Mouse (Mus musculus) neural tube, embryonic 13.5 days (tissue): Measurements from ENCODE around the gene Smpd1. TPM values are rescaled to one million over a fixed set of nuclear protein-coding genes. Genes with fewer than 3 reads are reported as not detected.

Source experiments
- ATAC-seq: fragments of 200-750 bp; cut with Nextera tagmentation; 2 replicates; pipeline ENCODE4 v1.8.0; 2017; ENCODE audit warnings: low read depth, mild to moderate bottlenecking, moderate TSS enrichment, moderate library complexity
- H3K27ac ChIP-seq: fragments of 300-500 bp; sonication (generic); replicated peaks from 2 replicates; pipeline ENCODE4 v1.5.1; 2015; ENCODE audit warnings: moderate library complexity, mild to moderate bottlenecking, inconsistent platforms
- H3K27me3 ChIP-seq: fragments of 300-500 bp; sonication (generic); 2 replicates; pipeline ENCODE4 v1.6.1; 2015; ENCODE audit warnings: mild to moderate bottlenecking, inconsistent platforms
- H3K36me3 ChIP-seq: fragments of 300-500 bp; sonication (generic); 2 replicates; pipeline ENCODE4 v1.6.1; 2015; ENCODE audit warnings: mild to moderate bottlenecking, inconsistent platforms
- H3K4me1 ChIP-seq: fragments of 300-500 bp; sonication (generic); replicated peaks from 2 replicates; pipeline ENCODE4 v1.6.1; 2015; ENCODE audit warnings: inconsistent platforms
- H3K4me2 ChIP-seq: fragments of 300-500 bp; sonication (generic); 2 replicates; pipeline ENCODE4 v1.6.1; 2015; ENCODE audit warnings: inconsistent platforms, mild to moderate bottlenecking, moderate library complexity
- H3K4me3 ChIP-seq: fragments of 300-500 bp; sonication (generic); 2 replicates; pipeline ENCODE4 v1.5.1; 2015; ENCODE audit warnings: mild to moderate bottlenecking, inconsistent platforms
- H3K9ac ChIP-seq: fragments of 300-500 bp; sonication (generic); 2 replicates; pipeline ENCODE4 v1.6.1; 2015; ENCODE audit warnings: moderate library complexity, mild to moderate bottlenecking, inconsistent platforms
- H3K9me3 ChIP-seq: fragments of 300-500 bp; sonication (generic); 2 replicates; pipeline ENCODE4 v1.6.1; 2016; ENCODE audit warnings: inconsistent platforms
- WGBS: fragments of 180-500 bp; shearing (Covaris S2); methylation state at CpG from one replicate; pipeline ENCODE4 v1.1.7; 2015; 5-methylcytosine and 5-hydroxymethylcytosine counted together
- polyA plus RNA-seq: library from polyadenylated mRNA; unstranded; fragments of >200 nt; fragmentation: Nextera tagmentation; extraction: Ambion mirVana; gene quantifications from 2 replicates; pipeline ENCODE4 v1.2.1, GENCODE M21; 2015

The Smpd1 gene
- polyA plus RNA-seq, 1 experiment from 2014 or later = 71.4 TPM

DNA sequence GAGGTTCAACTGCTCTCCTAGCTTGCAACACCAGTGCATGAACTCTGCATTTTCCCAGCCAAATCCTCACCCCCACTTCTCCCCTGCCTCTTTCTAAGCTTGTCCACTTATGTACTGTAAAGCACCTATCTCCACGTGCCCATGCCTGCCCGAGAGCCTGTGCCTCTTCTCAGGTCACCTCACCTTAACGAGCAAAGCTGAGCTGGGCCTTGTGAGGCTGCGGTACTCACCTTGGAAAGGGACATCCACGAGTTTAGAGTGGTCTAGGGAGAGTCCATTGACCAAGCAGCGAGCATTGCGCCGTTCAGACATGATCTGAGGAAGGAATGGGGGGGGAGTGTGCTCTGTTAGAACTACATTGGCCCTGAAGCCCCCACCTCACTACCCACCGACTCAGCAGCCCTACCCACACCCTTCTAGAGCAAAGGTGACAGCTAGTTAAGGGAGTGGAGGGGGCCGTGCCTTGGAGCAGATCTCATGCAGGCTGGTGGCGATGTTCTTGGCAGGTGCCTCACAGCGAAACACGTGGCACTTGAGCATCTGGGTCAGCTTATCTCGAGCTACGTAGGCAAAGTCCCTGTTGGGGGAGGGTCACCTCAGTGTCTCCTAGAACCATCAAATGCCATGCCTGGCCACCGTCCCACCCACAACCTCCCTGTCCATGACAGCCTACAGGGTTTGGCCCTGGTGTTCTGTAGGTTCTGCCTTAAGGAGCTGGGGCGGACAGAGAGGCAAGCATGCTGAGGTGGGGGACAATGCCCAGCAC, 11.1 kb downstream of the Smpd1 start:
- H3K9ac ChIP-seq = no peak overlapping the region
- H3K9me3 ChIP-seq = no peaks in the 10 kb centered on the region
- peaks cover 73% of the 10 kb centered on the region for H3K36me3 ChIP-seq
- no peaks in the 10 kb centered on the region for H3K27me3 ChIP-seq
- H3K4me1 ChIP-seq = peaks cover 28% of the 10 kb centered on the region
- H3K4me3 ChIP-seq = no peak overlapping the region
- no peak for ATAC-seq
- H3K4me2 ChIP-seq = no peak overlapping the region
- H3K27ac ChIP-seq = no peak overlapping the region
- WGBS = 87% methylated on average over 17 of the region's 17 CpGs

DNA sequence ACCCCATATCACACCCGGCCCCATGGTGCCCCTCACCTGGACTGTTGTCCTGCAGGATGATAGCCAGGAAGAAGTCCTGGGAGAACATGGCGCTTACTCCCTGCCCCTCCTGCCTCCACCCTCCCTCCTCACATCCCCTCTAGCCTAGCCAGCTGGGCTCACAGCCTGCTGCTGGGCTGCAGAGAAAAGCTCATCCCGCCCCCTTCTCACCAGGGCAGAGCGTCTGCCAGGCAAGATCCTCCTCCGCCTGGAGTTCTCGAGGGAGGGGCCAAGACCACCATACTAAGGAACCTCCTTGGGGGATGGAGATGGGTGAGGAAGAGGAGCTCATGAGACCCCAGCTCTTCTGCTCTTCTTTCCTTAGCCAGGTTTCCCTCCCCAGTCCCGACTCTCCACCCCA, 14.4 kb downstream of the Smpd1 start:
- H3K9ac ChIP-seq = peak overlapping the region; percentile 56
- peak overlapping the region; percentile 55 for H3K4me2 ChIP-seq
- H3K4me1 ChIP-seq = peaks cover 58% of the 10 kb centered on the region
- no peaks in the 10 kb centered on the region for H3K27me3 ChIP-seq
- H3K36me3 ChIP-seq = peaks cover 59% of the 10 kb centered on the region
- peak; percentile 48 for ATAC-seq
- H3K27ac ChIP-seq = peak overlapping the region; percentile 89
- 16% methylated on average over 7 of the region's 7 CpGs for WGBS
- H3K4me3 ChIP-seq = peak overlapping the region; percentile 24
- no peaks in the 10 kb centered on the region for H3K9me3 ChIP-seq

DNA sequence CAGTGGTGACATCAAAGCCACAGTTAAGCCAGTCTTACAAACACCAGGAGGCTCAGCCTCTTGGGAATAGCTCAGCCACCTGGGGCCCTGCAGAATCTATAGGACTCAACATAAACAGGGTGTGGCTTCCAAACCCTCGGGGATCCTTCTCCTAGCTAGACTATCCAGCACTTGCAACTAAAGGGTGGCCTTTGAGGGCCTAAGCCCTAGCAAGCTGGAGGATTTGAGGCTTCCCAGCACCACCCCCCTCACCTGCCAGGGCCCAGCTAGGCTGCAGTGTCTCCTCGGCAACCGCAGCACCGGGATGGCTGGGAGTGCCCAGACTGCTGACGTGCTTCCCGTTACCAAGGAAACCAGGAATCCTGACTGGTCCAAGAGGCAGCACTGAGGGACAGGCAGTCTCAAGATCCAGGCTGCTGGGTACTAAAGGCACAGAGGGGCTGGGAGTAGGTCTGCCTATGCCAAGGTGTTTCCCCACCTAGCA, 14.9 kb downstream of the Smpd1 start:
- H3K36me3 ChIP-seq = peaks cover 59% of the 10 kb centered on the region
- no peaks in the 10 kb centered on the region for H3K9me3 ChIP-seq
- 5% methylated on average over 6 of the region's 6 CpGs for WGBS
- peak overlapping the region; percentile 56 for H3K9ac ChIP-seq
- peak overlapping the region; percentile 24 for H3K4me3 ChIP-seq
- peak; percentile 90 for ATAC-seq
- no peaks in the 10 kb centered on the region for H3K27me3 ChIP-seq
- peak overlapping the region; percentile 55 for H3K4me2 ChIP-seq
- peaks cover 63% of the 10 kb centered on the region for H3K4me1 ChIP-seq
- peak overlapping the region; percentile 89 for H3K27ac ChIP-seq

DNA sequence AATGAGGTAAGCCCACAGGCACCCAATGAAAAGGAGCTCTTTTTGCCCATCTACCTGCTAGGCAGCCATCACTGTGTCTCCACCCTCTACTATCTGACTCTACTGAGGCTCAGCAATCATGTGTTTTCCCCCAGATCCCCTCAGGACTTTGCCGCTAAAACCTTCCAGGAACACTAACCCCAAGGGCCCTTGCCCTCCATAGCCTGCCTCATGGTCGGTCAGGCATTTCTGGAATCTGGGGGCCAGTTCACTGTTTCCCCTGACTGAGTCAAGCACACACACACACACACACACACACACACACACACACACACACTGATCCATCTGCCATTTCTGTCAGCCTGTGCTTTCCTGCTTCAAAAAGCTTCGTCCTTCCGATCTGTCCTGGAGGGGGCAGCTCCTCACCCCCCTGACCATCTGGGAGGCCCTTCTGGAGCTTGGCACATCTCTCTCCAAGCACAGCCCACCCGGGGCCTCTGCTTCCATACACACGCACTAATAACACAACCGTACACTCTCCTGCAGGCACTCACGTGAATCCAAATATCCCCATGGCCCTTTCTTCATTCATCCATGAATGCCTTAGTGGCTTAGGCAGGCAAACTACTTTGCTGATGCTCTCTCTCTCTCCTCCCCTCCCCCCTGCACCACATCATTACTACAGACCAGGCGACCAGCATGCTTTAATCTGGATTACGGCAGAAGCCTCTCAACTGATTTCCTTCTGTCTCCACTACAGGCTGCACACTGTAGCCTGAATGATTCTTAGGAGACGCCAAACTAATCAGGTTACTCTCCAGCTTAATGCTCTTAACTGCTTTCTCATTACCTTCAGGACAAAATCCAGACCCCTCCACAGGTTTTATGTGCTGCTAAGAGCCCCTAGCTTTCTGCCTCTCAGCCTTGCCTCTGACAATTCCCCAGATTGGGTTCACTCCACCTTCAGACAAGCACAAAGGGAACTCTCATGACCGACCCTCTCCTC, 15.6 kb downstream of the Smpd1 start:
- Histone ChIP-seq H3K9ac (peak overlapping the region; percentile 56), H3K27me3 (no peaks in the 10 kb centered on the region), H3K4me2 (peak overlapping the region; percentile 55), H3K36me3 (peaks cover 59% of the 10 kb centered on the region), H3K27ac (peak overlapping the region; percentile 89), H3K4me3 (peak overlapping the region; percentile 24), H3K9me3 (no peaks in the 10 kb centered on the region), H3K4me1 (peaks cover 70% of the 10 kb centered on the region)
- 21% methylated on average over 12 of the region's 12 CpGs for WGBS
- peak; percentile 60 for ATAC-seq

DNA sequence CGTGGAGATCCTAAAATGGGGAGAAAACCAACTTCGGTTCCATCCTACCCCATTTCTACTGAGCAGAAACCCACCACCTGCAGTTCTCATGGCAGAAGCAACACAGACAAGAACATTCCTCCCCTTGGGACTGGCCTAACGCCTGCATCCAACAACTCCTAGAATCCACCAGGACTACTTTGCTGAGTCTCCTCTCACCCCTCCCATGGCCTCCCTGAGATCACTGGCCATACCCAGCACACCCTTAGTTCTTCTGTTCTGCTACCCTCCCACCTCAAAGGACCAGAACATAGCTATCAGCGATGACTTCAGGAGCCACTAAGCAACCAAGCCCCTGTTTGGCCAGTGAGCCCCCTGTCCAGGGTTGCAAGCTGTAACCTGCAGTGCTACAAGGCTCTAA, 16.6 kb downstream of the Smpd1 start:
- peaks cover 52% of the 10 kb centered on the region for H3K36me3 ChIP-seq
- H3K4me1 ChIP-seq = peaks cover 80% of the 10 kb centered on the region
- no peaks in the 10 kb centered on the region for H3K27me3 ChIP-seq
- H3K4me3 ChIP-seq = no peak overlapping the region
- no peak for ATAC-seq
- H3K9ac ChIP-seq = peak overlapping the region; percentile 56; the same call in 1 of the 2 replicates
- H3K9me3 ChIP-seq = no peaks in the 10 kb centered on the region
- H3K4me2 ChIP-seq = peak overlapping the region; percentile 55
- peak overlapping the region; percentile 89; the same call in 1 of the 2 replicates for H3K27ac ChIP-seq
- 82% methylated on average over 4 of the region's 4 CpGs for WGBS

DNA sequence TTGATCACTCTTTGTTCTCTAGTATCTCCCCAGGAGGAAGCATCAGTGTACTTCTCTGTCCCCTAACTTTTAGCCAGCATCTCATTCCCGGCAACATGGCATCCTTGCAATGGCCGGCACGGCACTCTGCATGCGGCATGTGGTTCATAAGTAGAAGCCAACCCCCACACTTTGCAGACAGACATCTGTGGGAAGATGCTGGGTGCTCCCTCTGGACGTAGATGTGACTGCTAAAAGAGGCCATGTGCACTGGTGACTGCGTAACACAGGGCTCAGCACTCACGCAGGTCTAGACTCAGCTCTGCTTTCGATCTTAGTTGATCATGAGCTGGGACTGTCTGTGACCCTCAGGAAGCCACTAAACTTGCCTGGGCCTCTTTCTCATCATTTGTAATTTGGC, 18.8 kb downstream of the Smpd1 start:
- H3K4me3 ChIP-seq = no peak overlapping the region
- WGBS = 84% methylated on average over 8 of the region's 8 CpGs
- H3K27ac ChIP-seq = no peak overlapping the region
- ATAC-seq = no peak
- peaks cover 32% of the 10 kb centered on the region for H3K36me3 ChIP-seq
- no peaks in the 10 kb centered on the region for H3K27me3 ChIP-seq
- no peak overlapping the region for H3K9ac ChIP-seq
- peaks cover 97% of the 10 kb centered on the region for H3K4me1 ChIP-seq
- no peaks in the 10 kb centered on the region for H3K9me3 ChIP-seq
- no peak overlapping the region for H3K4me2 ChIP-seq

DNA sequence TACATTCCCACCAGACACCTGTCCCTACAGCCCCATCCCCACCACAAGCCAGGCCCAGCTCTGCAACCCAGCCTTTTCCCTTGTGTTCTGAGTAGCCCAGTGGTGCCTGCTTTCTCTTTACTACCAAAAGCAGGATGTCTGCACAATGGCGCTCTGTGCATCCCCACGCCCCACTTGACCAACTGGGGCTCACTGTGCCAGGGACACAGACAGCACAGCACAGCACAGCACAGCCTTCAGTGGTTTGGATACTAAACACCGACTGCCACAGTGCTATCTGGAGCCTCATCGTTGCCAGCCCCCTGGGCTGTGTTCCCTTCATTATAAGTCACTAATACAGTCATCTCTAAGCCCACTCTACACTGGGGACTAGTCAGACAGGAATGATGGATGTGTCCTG, 20.4 kb downstream of the Smpd1 start:
- no peak for ATAC-seq
- 73% methylated on average over 4 of the region's 4 CpGs for WGBS
- no peak overlapping the region for H3K4me2 ChIP-seq
- no peaks in the 10 kb centered on the region for H3K9me3 ChIP-seq
- peaks cover 97% of the 10 kb centered on the region for H3K4me1 ChIP-seq
- H3K36me3 ChIP-seq = peaks cover 32% of the 10 kb centered on the region
- 0 out of 2 replicates have a peak overlapping the region, but pooled peaks have one; percentile 12 for H3K9ac ChIP-seq
- H3K27ac ChIP-seq = no peak overlapping the region
- no peaks in the 10 kb centered on the region for H3K27me3 ChIP-seq
- no peak overlapping the region for H3K4me3 ChIP-seq

DNA sequence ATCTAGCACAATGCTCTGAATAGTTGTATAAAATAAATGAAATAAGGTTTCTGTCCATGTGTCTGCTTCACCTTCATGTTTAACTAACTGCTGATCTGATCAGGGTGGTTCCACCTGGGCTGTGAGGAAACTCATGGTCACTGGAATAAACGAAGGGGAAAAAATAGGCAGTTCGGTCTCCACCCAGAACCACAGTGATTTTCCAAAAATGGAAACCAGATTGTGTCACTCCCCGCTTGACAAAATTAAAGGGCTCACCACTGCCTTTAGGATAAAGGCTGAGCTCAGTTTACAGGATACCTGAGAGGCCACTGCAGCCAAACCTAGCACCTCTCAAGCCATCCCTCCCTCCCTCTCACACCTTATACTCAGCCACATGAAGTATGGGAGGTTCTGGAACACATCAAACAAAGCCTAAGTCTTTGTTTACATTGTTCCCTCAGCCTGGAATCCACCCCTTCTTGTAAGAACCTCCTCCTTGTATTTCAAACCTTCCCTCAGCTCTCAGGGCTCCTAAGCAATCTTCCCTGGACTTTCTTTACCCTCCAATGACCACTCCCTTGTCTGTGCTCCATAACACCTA, 22.1 kb downstream of the Smpd1 start:
- 87% methylated on average over 3 of the region's 3 CpGs for WGBS
- no peak overlapping the region for H3K27ac ChIP-seq
- H3K9me3 ChIP-seq = no peaks in the 10 kb centered on the region
- H3K9ac ChIP-seq = no peak overlapping the region
- H3K4me3 ChIP-seq = no peak overlapping the region
- H3K4me1 ChIP-seq = peaks cover 89% of the 10 kb centered on the region
- no peak for ATAC-seq
- H3K36me3 ChIP-seq = peaks cover 27% of the 10 kb centered on the region
- no peak overlapping the region for H3K4me2 ChIP-seq
- H3K27me3 ChIP-seq = no peaks in the 10 kb centered on the region

DNA sequence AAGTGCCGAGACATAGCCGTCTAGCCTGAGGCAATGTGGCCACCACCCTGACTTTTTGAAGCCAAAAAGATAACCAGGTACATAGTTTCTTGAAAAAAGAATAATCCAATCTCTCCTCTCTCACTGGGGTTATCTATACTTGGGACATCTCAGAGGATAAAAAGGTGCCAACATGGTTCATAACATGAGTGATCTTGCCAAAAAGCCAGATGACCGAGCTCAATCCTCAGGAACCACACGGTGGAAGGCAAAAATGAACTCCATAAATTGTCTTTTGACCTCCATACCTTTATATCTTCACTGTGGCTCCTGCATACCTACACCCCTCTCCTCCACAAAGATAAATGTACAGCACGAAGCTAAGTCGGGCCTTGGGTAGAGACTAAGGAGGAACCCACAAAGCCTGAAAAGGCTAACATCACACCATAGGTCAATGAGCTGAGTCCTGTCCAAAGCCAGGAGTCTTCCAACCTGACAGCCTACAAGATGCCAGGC, 23.3 kb downstream of the Smpd1 start:
- H3K27me3 ChIP-seq = no peaks in the 10 kb centered on the region
- no peak overlapping the region for H3K4me3 ChIP-seq
- WGBS = 96% methylated on average over 6 of the region's 6 CpGs
- H3K36me3 ChIP-seq = peaks cover 26% of the 10 kb centered on the region
- H3K9me3 ChIP-seq = no peaks in the 10 kb centered on the region
- no peak overlapping the region for H3K27ac ChIP-seq
- no peak for ATAC-seq
- no peak overlapping the region for H3K9ac ChIP-seq
- H3K4me2 ChIP-seq = no peak overlapping the region
- H3K4me1 ChIP-seq = peaks cover 87% of the 10 kb centered on the region

DNA sequence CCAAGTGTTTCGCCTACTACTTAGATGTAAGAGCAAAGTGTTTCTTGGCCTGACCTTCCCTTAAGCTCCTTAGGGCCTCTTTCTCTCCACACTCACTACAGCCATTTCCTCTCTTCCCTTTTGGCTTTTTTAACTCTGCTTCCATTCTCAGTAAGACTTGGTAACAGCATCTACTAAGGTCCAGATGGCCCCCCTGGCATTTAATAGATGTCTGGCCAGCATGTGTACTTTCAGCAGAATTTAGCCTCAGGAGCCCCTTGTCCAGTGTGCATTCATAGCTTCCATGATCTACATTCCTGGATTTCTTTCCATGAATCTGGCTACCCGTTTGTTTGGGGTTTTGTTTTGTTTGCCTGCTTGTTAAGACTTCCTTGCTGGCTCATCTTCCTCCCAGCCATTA, 24.3 kb downstream of the Smpd1 start:
- Histone ChIP-seq H3K4me1 (peaks cover 76% of the 10 kb centered on the region), H3K27ac (no peak overlapping the region), H3K36me3 (peaks cover 16% of the 10 kb centered on the region), H3K9me3 (no peaks in the 10 kb centered on the region), H3K9ac (no peak overlapping the region), H3K4me3 (no peak overlapping the region), H3K27me3 (no peaks in the 10 kb centered on the region), H3K4me2 (peak overlapping the region; percentile 81; the same call in 1 of the 2 replicates)
- WGBS = 82% methylated on average over 2 of the region's 2 CpGs
- no peak for ATAC-seq

DNA sequence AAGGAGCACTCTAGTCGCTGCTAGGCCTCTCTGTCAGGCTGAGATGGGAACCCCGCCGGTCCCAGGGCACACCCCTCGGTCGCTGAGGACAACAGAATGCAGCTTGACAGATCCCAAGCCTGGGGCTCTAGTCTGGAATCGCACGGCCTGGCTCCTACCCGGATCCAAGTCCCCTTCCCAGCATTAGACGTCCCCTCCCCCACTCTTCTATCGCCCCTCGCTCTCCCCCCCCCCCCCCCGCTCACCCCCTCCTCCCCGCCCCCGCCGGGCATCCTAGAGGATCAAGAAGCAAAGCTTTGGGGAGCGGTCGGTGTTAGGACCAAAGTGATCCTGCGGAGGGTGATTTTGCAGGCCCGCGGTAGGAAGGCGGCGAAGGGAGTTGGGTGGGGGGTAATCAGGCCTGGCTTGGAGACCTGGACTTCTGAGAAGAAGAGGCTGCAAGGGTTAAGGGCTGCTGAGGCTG, 26.5 kb downstream of the Smpd1 start:
- H3K4me1 ChIP-seq = peaks cover 55% of the 10 kb centered on the region
- peak overlapping the region; percentile 97 for H3K27ac ChIP-seq
- peak overlapping the region; percentile 88 for H3K9ac ChIP-seq
- no peaks in the 10 kb centered on the region for H3K27me3 ChIP-seq
- H3K36me3 ChIP-seq = no peaks in the 10 kb centered on the region
- under 1% methylated on average over 16 of the region's 22 CpGs for WGBS
- peak overlapping the region; percentile 81 for H3K4me2 ChIP-seq
- peak; percentile 78 for ATAC-seq
- H3K9me3 ChIP-seq = no peaks in the 10 kb centered on the region
- peak overlapping the region; percentile 81 for H3K4me3 ChIP-seq
